Mouse (Mus musculus): Measurements from ENCODE around the gene Ppt2. TPM values are rescaled to one million over a fixed set of nuclear protein-coding genes. Genes with fewer than 3 reads are reported as not detected.

Ppt2 gene
- polyA plus RNA-seq, 1 experiment from 2014 or later, result 31.7 TPM

DNA sequence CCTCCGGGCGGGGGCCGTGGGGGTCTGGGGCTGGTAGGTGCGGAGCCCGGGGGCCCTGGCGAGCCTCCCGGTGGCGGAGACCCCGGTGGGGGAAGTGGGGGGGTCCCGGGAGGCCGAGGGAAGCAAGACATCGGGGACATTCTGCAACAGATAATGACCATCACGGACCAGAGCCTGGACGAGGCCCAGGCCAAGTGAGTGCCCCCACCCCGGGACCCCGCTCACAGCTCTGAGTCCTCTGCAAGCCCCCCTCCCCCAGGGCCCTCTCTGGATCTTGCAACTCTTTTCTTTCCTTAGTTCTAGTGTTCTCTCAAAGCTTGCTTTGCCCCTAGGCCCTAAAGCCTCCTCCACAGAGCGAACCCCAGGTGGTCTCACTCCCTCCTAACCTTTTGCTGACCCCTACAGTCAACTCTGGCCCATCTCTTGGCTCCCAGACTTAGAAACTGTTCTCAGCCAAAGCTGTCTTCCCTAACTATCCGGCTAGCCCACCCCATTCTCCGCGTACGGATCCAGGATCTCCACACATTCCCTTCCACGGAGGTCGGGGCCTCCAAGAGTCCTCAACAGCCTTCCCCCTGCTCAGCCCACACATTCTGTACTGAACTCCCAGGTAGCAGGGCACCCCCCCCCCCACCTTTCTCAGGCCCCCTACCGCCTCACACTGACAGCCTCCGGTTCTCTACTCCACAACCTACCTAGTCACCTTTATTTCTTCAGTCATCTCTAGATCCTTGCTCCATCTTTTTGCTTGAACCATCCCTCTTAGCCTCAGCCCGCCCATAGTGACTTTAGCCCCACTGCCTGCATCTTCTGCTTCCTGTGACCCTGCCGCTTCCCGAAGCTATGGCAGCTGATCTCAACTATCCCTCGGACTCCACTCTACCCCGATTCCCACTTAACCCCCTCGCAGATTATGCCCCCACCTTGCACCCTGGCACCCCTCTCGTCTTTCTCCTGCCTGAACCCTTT, 35.4 kb downstream of the Ppt2 start:
- Histone ChIP-seq H3K4me1 (ENCODE audit: control insufficient read depth, insufficient read depth, low read length) (peaks cover 63% of the 10 kb centered on the region), H3K4me2 (peak overlapping the region; percentile 92), H3K27me3 (ENCODE audit: control insufficient read depth, insufficient read depth, low read length) (no peaks in the 10 kb centered on the region), H3K4me3 (ENCODE audit: low read depth, low read length) (peak overlapping the region; percentile 83), H3K9me3 (replicated peaks; ENCODE audit: control insufficient read depth, low read length) (no peaks in the 10 kb centered on the region), H3K27ac (ENCODE audit: low read depth, low read length) (peak overlapping the region; percentile 97), H3K36me3 (ENCODE audit: control insufficient read depth, insufficient read depth, low read length) (peaks cover 9% of the 10 kb centered on the region; the same call in 1 of the 2 replicates), H3K9ac (ENCODE audit: low read depth, low read length) (peak overlapping the region; percentile 98)
- no peak for ATAC-seq (replicated peaks; ENCODE audit: insufficient number of reproducible peaks, low FRiP score, low TSS enrichment)
- WGBS (ENCODE audit: insufficient replicate concordance), result 2% methylated on average over 32 of the region's 32 CpGs

GRCm38 (mm10) chr17:34591994-34592375, 36.3 kb downstream of the Ppt2 start:
- H3K36me3 ChIP-seq (ENCODE audit: control insufficient read depth, insufficient read depth, low read length), result peaks cover 9% of the 10 kb centered on the region; the same call in 1 of the 2 replicates
- ATAC-seq (replicated peaks; ENCODE audit: insufficient number of reproducible peaks, low FRiP score, low TSS enrichment), result peak; percentile 60
- H3K4me1 ChIP-seq (ENCODE audit: control insufficient read depth, insufficient read depth, low read length), result peaks cover 58% of the 10 kb centered on the region
- peak overlapping the region; percentile 92 for H3K4me2 ChIP-seq
- peak overlapping the region; percentile 98 for H3K9ac ChIP-seq (ENCODE audit: low read depth, low read length)
- H3K9me3 ChIP-seq (replicated peaks; ENCODE audit: control insufficient read depth, low read length), result no peaks in the 10 kb centered on the region
- peak overlapping the region; percentile 97 for H3K27ac ChIP-seq (ENCODE audit: low read depth, low read length)
- 0% methylated on average over 22 of the region's 35 CpGs for WGBS (ENCODE audit: insufficient replicate concordance)
- peak overlapping the region; percentile 83 for H3K4me3 ChIP-seq (ENCODE audit: low read depth, low read length)
- no peaks in the 10 kb centered on the region for H3K27me3 ChIP-seq (ENCODE audit: control insufficient read depth, insufficient read depth, low read length)

GRCm38 (mm10) chr17:34591029-34591993, 37.0 kb downstream of the Ppt2 start, which contains the start of gene Pbx2:
TSS of gene Pbx2 (plus strand) at chr17:34591266.
- Histone ChIP-seq H3K4me1 (ENCODE audit: control insufficient read depth, insufficient read depth, low read length) (peaks cover 62% of the 10 kb centered on the region), H3K36me3 (ENCODE audit: control insufficient read depth, insufficient read depth, low read length) (peaks cover 9% of the 10 kb centered on the region; the same call in 1 of the 2 replicates), H3K9me3 (replicated peaks; ENCODE audit: control insufficient read depth, low read length) (no peaks in the 10 kb centered on the region), H3K27ac (ENCODE audit: low read depth, low read length) (peak within 1 kb of the TSS; percentile 97), H3K4me2 (peak within 1 kb of the TSS; percentile 92), H3K9ac (ENCODE audit: low read depth, low read length) (peak within 1 kb of the TSS; percentile 98), H3K27me3 (ENCODE audit: control insufficient read depth, insufficient read depth, low read length) (no peaks in the 10 kb centered on the region), H3K4me3 (ENCODE audit: low read depth, low read length) (peak within 1 kb of the TSS; percentile 83)
- ATAC-seq (replicated peaks; ENCODE audit: insufficient number of reproducible peaks, low FRiP score, low TSS enrichment), result no peak
- WGBS (ENCODE audit: insufficient replicate concordance), result 7% methylated on average over 21 of the region's 21 CpGs

GRCm38 (mm10) chr17:34590154-34590987, 37.9 kb downstream of the Ppt2 start:
- WGBS (ENCODE audit: insufficient replicate concordance), result 72% methylated on average over 15 of the region's 15 CpGs
- 0 out of 2 replicates have a peak, but pooled peaks cover 4% of the 10 kb centered on the region for H3K36me3 ChIP-seq (ENCODE audit: control insufficient read depth, insufficient read depth, low read length)
- H3K4me2 ChIP-seq, result peak overlapping the region; percentile 92
- H3K4me1 ChIP-seq (ENCODE audit: control insufficient read depth, insufficient read depth, low read length), result peaks cover 59% of the 10 kb centered on the region
- no peak for ATAC-seq (replicated peaks; ENCODE audit: insufficient number of reproducible peaks, low FRiP score, low TSS enrichment)
- H3K27me3 ChIP-seq (ENCODE audit: control insufficient read depth, insufficient read depth, low read length), result no peaks in the 10 kb centered on the region
- peak overlapping the region; percentile 58; the same call in 1 of the 2 replicates for H3K9ac ChIP-seq (ENCODE audit: low read depth, low read length)
- peak overlapping the region; percentile 83 for H3K4me3 ChIP-seq (ENCODE audit: low read depth, low read length)
- no peaks in the 10 kb centered on the region for H3K9me3 ChIP-seq (replicated peaks; ENCODE audit: control insufficient read depth, low read length)
- H3K27ac ChIP-seq (ENCODE audit: low read depth, low read length), result peak overlapping the region; percentile 97

GRCm38 (mm10) chr17:34589681-34590101, 38.6 kb downstream of the Ppt2 start, which contains the start of gene Gpsm3:
TSS of gene Gpsm3 (plus strand) at chr17:34589806.
- no peak for ATAC-seq (replicated peaks; ENCODE audit: insufficient number of reproducible peaks, low FRiP score, low TSS enrichment)
- no peaks in the 10 kb centered on the region for H3K9me3 ChIP-seq (replicated peaks; ENCODE audit: control insufficient read depth, low read length)
- WGBS (ENCODE audit: insufficient replicate concordance), result 17% methylated on average over 7 of the region's 7 CpGs
- peak within 1 kb of the TSS; percentile 99 for H3K4me2 ChIP-seq
- H3K4me1 ChIP-seq (ENCODE audit: control insufficient read depth, insufficient read depth, low read length), result peaks cover 58% of the 10 kb centered on the region
- no peaks in the 10 kb centered on the region for H3K27me3 ChIP-seq (ENCODE audit: control insufficient read depth, insufficient read depth, low read length)
- H3K27ac ChIP-seq (ENCODE audit: low read depth, low read length), result peak within 1 kb of the TSS; percentile 97; the same call in 1 of the 2 replicates
- 0 out of 2 replicates have a peak, but pooled peaks cover 2% of the 10 kb centered on the region for H3K36me3 ChIP-seq (ENCODE audit: control insufficient read depth, insufficient read depth, low read length)
- H3K9ac ChIP-seq (ENCODE audit: low read depth, low read length), result peak within 1 kb of the TSS; percentile 58; the same call in 1 of the 2 replicates
- peak within 1 kb of the TSS; percentile 19 for H3K4me3 ChIP-seq (ENCODE audit: low read depth, low read length)

DNA sequence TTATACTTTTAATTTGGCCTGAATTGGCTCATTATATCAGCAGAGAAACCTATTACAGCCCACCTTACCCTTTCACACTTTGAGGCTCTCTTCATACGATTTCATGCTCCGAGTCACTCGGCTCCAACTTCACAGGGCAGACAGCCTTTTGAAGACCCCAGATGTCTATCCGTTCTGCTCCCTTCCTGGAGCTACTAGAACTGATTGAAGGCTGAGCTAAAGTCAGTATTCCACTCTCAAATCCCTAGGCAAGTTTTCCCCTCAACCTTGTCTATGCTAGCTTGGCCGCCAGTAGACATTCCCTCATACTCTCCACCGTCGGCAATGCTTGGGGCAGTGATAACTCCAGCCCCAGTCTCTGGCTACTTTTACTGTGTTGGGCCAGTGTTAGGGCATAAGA, 39.1 kb downstream of the Ppt2 start:
- Histone ChIP-seq H3K4me3 (ENCODE audit: low read depth, low read length) (peak overlapping the region; percentile 19; the same call in 1 of the 2 replicates), H3K4me1 (ENCODE audit: control insufficient read depth, insufficient read depth, low read length) (peaks cover 54% of the 10 kb centered on the region), H3K9ac (ENCODE audit: low read depth, low read length) (0 out of 2 replicates have a peak overlapping the region, but pooled peaks have one; percentile 5), H3K36me3 (ENCODE audit: control insufficient read depth, insufficient read depth, low read length) (no peaks in the 10 kb centered on the region), H3K9me3 (replicated peaks; ENCODE audit: control insufficient read depth, low read length) (no peaks in the 10 kb centered on the region), H3K4me2 (peak overlapping the region; percentile 29), H3K27me3 (ENCODE audit: control insufficient read depth, insufficient read depth, low read length) (no peaks in the 10 kb centered on the region), H3K27ac (ENCODE audit: low read depth, low read length) (peak overlapping the region; percentile 7; the same call in 1 of the 2 replicates)
- ATAC-seq (replicated peaks; ENCODE audit: insufficient number of reproducible peaks, low FRiP score, low TSS enrichment), result no peak
- 37% methylated on average over 7 of the region's 7 CpGs for WGBS (ENCODE audit: insufficient replicate concordance)

- H3K4me2 ChIP-seq, result peak overlapping the region; percentile 99
- no peak overlapping the region; the same call in 1 of the 2 replicates for H3K27ac ChIP-seq (ENCODE audit: low read depth, low read length)
- H3K9me3 ChIP-seq (replicated peaks; ENCODE audit: control insufficient read depth, low read length), result no peaks in the 10 kb centered on the region
- 0 out of 2 replicates have a peak overlapping the region, but pooled peaks have one; percentile 5 for H3K9ac ChIP-seq (ENCODE audit: low read depth, low read length)
- peaks cover 49% of the 10 kb centered on the region for H3K4me1 ChIP-seq (ENCODE audit: control insufficient read depth, insufficient read depth, low read length)
- no peaks in the 10 kb centered on the region for H3K27me3 ChIP-seq (ENCODE audit: control insufficient read depth, insufficient read depth, low read length)
- H3K36me3 ChIP-seq (ENCODE audit: control insufficient read depth, insufficient read depth, low read length), result no peaks in the 10 kb centered on the region
- no peak overlapping the region for H3K4me3 ChIP-seq (ENCODE audit: low read depth, low read length)
- 67% methylated on average over 3 of the region's 3 CpGs for WGBS (ENCODE audit: insufficient replicate concordance)
- no peak for ATAC-seq (replicated peaks; ENCODE audit: insufficient number of reproducible peaks, low FRiP score, low TSS enrichment)
Observed at GRCm38 (mm10) chr17:34588767-34589166, 39.5 kb downstream of the Ppt2 start.
